Mouse (Mus musculus): Measurements from ENCODE around the gene Atp1b1.

GRCm38 (mm10) chr1:164445620-164446162, 12.5 kb downstream of the Atp1b1 start:
- TF ChIP-seq CTCF (IDR thresholded peaks at IDR 0.05; ENCODE audit: low read depth): no peak
- no peak for TF ChIP-seq EP300 (IDR thresholded peaks at IDR 0.05; ENCODE audit: low read depth)
